Mouse (Mus musculus) limb, embryonic 11.5 days (tissue): ENCODE results near the gene Zfp385c. TPM values are rescaled to one million over a fixed set of nuclear protein-coding genes. Genes with fewer than 3 reads are reported as not detected.

Experiments
- ATAC-seq: fragments of 200-750 bp; cut with Nextera tagmentation; 2 replicates; pipeline ENCODE4 v1.8.0; 2017; ENCODE audit warnings: low read depth; ENCODE audit not compliant: insufficient number of reproducible peaks, low FRiP score, low TSS enrichment
- DNase-seq: peaks from one replicate; pipeline ENCODE4 v3.0.0-alpha.2; 2015; ENCODE audit warnings: low spot score
- H3K27ac ChIP-seq: fragments of 300-500 bp; sonication (generic); replicated peaks from 2 replicates; pipeline ENCODE4 v1.5.1; 2014; ENCODE audit warnings: low read depth, mild to moderate bottlenecking, low read length
- H3K27me3 ChIP-seq: fragments of 300-500 bp; sonication (generic); 2 replicates; pipeline ENCODE4 v1.6.1; 2014; ENCODE audit warnings: mild to moderate bottlenecking, low read length, mixed read lengths; ENCODE audit not compliant: control insufficient read depth, insufficient read depth
- H3K36me3 ChIP-seq: fragments of 300-500 bp; sonication (generic); 2 replicates; pipeline ENCODE4 v1.6.1; 2014; ENCODE audit warnings: mild to moderate bottlenecking, low read length, moderate library complexity, mixed read lengths; ENCODE audit not compliant: control insufficient read depth, insufficient read depth
- H3K4me1 ChIP-seq: fragments of 300-500 bp; sonication (generic); 2 replicates; pipeline ENCODE4 v1.6.1; 2014; ENCODE audit warnings: low read length, mixed read lengths; ENCODE audit not compliant: control insufficient read depth, insufficient read depth
- H3K4me2 ChIP-seq: fragments of 300-500 bp; sonication (generic); 2 replicates; pipeline ENCODE4 v1.6.1; 2014; ENCODE audit warnings: low read depth, mild to moderate bottlenecking, moderate library complexity; ENCODE audit not compliant: severe bottlenecking
- H3K4me3 ChIP-seq: fragments of 300-500 bp; sonication (generic); 2 replicates; pipeline ENCODE4 v1.5.1; 2014; ENCODE audit warnings: low read depth, low read length
- H3K9ac ChIP-seq: fragments of 300-500 bp; sonication (generic); 2 replicates; pipeline ENCODE4 v1.6.1; 2014; ENCODE audit warnings: mild to moderate bottlenecking, low read length
- H3K9me3 ChIP-seq: fragments of 300-500 bp; sonication (generic); 2 replicates; pipeline ENCODE4 v1.6.1; 2016; ENCODE audit warnings: low read length; ENCODE audit not compliant: control insufficient read depth
- WGBS: fragments of 180-500 bp; shearing (Covaris S2); extraction: QIAGEN DNeasy Blood & Tissue Kit; methylation state at CpG from one replicate; pipeline ENCODE4 v1.1.7; 2014; 5-methylcytosine and 5-hydroxymethylcytosine counted together
- polyA plus RNA-seq: library from polyadenylated mRNA; unstranded; fragments of >200 nt; fragmentation: Nextera tagmentation; extraction: Ambion mirVana; gene quantifications from 2 replicates; pipeline ENCODE4 v1.2.1, GENCODE M21; 2014

The Zfp385c gene
- polyA plus RNA-seq, 1 experiment from 2014 or later, result 0.19 TPM

DNA sequence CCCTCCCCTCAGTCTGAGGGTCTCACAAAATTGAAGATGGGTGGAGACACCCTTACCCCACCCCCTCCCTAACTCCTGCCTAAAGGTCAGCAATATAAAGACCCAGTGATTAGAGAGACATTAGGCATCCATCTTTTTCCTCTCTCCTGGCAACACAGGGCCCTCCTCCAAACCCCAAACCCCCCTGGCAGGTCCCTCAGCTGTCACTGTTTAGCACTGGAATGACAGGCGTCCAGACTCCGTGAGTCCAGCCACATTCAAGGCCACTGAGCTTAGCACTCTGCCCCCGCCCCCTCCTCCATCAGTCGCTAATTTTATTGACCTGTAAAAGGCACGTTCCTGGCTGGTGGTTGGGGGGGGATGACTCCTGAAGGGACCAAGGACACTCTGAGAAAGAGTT is 899 bp upstream of the Zfp385c start:
- ATAC-seq, result no peak
- H3K36me3 ChIP-seq, result no peaks in the 10 kb centered on the region
- no peak overlapping the region for H3K9ac ChIP-seq
- no peak overlapping the region for H3K27ac ChIP-seq
- H3K4me1 ChIP-seq, result no peaks in the 10 kb centered on the region; the same call in 1 of the 2 replicates
- H3K4me3 ChIP-seq, result no peak overlapping the region
- no peak overlapping the region for H3K4me2 ChIP-seq
- DNase-seq, result no peak
- H3K27me3 ChIP-seq, result peaks cover 21% of the 10 kb centered on the region
- no peaks in the 10 kb centered on the region for H3K9me3 ChIP-seq
- 8% methylated on average over 5 of the region's 5 CpGs for WGBS

DNA sequence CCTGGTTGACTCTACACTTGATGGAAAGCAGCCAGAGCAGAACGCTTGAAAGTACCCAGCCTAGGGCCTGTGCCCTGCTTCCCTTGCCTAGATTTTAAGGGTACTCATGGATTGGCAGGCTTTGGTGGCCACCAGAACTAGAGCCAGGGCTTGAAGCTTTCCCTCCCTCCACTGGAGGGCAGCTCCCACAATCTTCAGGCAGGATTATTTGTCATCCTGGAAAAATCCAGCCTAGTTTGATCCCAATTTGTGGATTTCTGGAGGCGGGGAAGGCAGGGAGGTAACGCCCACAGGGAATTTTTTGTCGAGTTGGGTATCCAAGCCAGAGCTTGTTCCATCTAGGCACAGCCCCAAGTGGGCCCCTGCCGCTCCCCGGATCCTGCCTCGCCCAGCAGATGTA is 1.9 kb downstream of the Zfp385c start:
- no peaks in the 10 kb centered on the region for H3K36me3 ChIP-seq
- H3K9ac ChIP-seq, result no peak overlapping the region
- ATAC-seq (no peak), DNase-seq (no peak)
- no peaks in the 10 kb centered on the region; the same call in 1 of the 2 replicates for H3K4me1 ChIP-seq
- WGBS, result 71% methylated on average over 7 of the region's 7 CpGs
- no peak overlapping the region for H3K4me3 ChIP-seq
- no peaks in the 10 kb centered on the region for H3K9me3 ChIP-seq
- H3K27me3 ChIP-seq, result peaks cover 21% of the 10 kb centered on the region
- H3K4me2 ChIP-seq, result no peak overlapping the region
- H3K27ac ChIP-seq, result no peak overlapping the region

DNA sequence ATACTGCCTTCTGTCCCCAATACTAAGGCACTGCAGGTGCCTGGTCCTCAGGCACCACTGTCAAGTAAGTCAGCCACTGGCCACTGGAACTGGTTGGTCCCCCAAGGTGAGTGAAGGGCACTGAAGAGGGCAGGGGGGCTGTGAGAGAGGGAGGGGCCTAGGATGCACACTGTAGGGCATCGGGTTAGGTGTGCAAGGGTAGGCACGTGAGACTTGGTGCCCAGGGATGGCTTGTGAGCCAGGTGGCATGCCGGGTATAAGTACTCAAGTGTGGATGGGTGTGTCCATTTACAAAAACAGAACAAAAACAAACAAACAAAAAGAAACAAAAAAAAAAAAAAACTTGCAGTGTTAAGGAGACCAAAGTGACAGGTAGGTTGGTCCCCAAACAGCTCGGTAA is 3.8 kb downstream of the Zfp385c start:
- WGBS, result 84% methylated on average over 4 of the region's 4 CpGs
- DNase-seq (no peak), ATAC-seq (no peak)
- Histone ChIP-seq H3K27ac (no peak overlapping the region), H3K36me3 (no peaks in the 10 kb centered on the region), H3K27me3 (peaks cover 21% of the 10 kb centered on the region), H3K9ac (no peak overlapping the region), H3K4me3 (no peak overlapping the region), H3K4me2 (no peak overlapping the region), H3K4me1 (no peaks in the 10 kb centered on the region; the same call in 1 of the 2 replicates), H3K9me3 (no peaks in the 10 kb centered on the region)

DNA sequence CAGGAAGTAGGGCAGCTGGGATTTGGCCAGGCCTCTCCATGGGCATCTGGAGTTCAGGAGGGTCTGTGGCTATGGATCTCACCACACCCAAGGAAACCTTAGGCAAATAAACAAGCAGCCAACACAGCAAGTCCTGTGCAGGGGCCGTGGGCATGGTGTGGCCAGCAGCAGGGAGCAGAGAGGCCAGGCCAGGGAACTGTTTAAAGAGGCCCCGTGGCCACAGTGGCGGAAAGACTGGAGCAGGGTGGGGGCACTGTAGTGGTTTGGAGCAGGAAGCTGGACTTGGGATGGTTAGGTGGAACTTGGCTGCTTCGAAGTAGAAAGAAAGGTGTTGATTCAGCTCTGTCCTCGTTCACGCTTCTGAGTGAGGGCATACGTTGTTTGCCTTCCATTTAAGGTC is 5.0 kb downstream of the Zfp385c start:
- Histone ChIP-seq H3K9me3 (no peaks in the 10 kb centered on the region), H3K4me2 (no peak overlapping the region), H3K4me1 (no peaks in the 10 kb centered on the region), H3K27ac (no peak overlapping the region), H3K27me3 (peaks cover 16% of the 10 kb centered on the region), H3K4me3 (no peak overlapping the region), H3K9ac (no peak overlapping the region), H3K36me3 (no peaks in the 10 kb centered on the region)
- 81% methylated on average over 7 of the region's 7 CpGs for WGBS
- ATAC-seq (no peak), DNase-seq (no peak)

DNA sequence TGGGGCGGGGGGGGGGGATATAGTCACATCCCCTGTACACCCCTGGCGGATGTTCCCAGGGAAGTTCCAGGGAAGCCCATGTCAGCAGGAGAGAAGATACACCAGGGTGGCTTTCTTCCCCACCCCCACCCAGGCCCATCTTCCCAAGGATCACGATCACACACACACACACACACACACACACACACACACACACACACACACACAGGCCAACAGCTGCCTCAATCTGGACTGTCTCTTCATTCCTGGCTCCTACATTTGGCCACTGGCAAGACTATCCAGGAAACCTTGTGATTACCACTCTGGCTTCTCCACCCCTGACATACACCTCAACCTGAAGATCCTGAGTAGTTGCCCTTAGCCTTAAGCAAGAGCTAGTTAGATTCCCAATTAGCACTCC is 6.9 kb downstream of the Zfp385c start:
- no peak for ATAC-seq
- Histone ChIP-seq H3K4me1 (no peaks in the 10 kb centered on the region), H3K4me3 (no peak overlapping the region), H3K36me3 (no peaks in the 10 kb centered on the region), H3K9me3 (no peaks in the 10 kb centered on the region), H3K27me3 (no peaks in the 10 kb centered on the region), H3K27ac (no peak overlapping the region), H3K4me2 (no peak overlapping the region), H3K9ac (no peak overlapping the region)
- no peak for DNase-seq
- WGBS, result 94% methylated on average over 2 of the region's 3 CpGs

DNA sequence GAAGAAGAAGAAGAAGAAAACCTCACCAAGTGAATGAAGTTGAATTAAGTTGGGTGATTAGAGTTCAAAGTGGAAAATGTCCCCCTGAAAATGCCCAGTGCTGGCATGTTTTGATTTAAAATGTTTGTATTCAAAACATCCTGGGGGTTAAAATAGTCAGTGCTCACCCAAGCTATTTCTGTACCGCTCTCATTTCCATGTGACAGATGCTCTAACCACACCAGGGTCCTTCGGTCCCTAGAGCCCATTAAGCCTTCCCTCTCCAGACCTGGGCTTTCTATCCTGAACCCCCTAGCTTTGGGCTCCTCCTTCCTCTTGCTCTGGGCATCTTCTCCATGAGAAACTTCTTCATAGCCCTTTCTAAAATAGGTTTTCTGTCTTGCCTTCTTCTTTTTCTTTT is 8.2 kb downstream of the Zfp385c start:
- ATAC-seq, result no peak
- DNase-seq, result no peak
- no peaks in the 10 kb centered on the region for H3K27me3 ChIP-seq
- no peak overlapping the region for H3K4me2 ChIP-seq
- no peak overlapping the region for H3K4me3 ChIP-seq
- no peak overlapping the region for H3K27ac ChIP-seq
- no peaks in the 10 kb centered on the region for H3K36me3 ChIP-seq
- no peak overlapping the region for H3K9ac ChIP-seq
- no peaks in the 10 kb centered on the region for H3K4me1 ChIP-seq
- WGBS, result 90% methylated on average over 2 of the region's 2 CpGs
- no peaks in the 10 kb centered on the region for H3K9me3 ChIP-seq

DNA sequence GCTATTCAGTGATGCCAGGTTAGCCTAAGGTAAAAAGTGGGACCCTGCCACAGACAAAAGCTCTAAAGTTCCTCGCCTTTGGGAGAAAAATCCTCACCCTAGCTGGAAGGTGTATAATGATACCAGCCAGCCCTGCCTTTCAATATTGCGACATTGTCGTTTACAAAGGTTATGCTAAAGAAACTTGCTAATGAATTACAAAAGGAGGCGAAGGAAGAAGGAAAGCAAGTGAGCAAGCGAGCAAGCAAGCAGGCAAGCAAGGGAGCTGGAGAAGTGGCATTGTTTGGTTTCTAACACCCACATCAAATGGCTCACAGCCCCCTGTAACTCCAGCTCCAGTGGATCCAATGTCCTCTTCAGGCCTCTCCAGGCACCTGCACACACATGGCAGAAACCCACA is 9.7 kb downstream of the Zfp385c start:
- no peak overlapping the region for H3K4me2 ChIP-seq
- no peaks in the 10 kb centered on the region for H3K9me3 ChIP-seq
- H3K27me3 ChIP-seq, result no peaks in the 10 kb centered on the region
- ATAC-seq (no peak), DNase-seq (no peak)
- H3K27ac ChIP-seq, result no peak overlapping the region
- H3K36me3 ChIP-seq, result no peaks in the 10 kb centered on the region
- no peak overlapping the region for H3K4me3 ChIP-seq
- H3K4me1 ChIP-seq, result no peaks in the 10 kb centered on the region
- no peak overlapping the region for H3K9ac ChIP-seq
- 70% methylated on average over 5 of the region's 5 CpGs for WGBS

DNA sequence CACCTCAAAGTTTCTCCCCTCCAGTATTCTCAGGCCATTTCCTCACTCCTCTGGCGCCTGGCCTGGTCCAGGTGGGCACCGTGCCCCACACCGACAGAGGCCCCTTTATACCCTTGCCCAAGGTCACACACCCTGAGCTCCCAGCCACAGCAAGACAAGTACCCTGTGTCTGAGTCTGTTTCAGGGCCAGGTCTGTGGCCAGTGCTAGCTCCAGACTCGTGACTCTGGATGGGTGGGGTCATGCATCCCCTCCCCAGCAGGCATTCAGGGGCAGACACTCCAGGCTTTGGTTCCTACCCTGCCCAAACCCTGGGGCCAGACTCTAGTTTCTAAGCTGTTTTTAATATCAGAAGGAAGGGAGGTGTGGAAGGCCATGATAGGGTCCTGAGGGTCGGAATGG is 10.4 kb downstream of the Zfp385c start:
- no peak overlapping the region for H3K4me3 ChIP-seq
- H3K4me1 ChIP-seq, result no peaks in the 10 kb centered on the region
- 80% methylated on average over 5 of the region's 5 CpGs for WGBS
- ATAC-seq (no peak), DNase-seq (no peak)
- H3K36me3 ChIP-seq, result no peaks in the 10 kb centered on the region
- no peak overlapping the region for H3K4me2 ChIP-seq
- H3K9me3 ChIP-seq, result no peaks in the 10 kb centered on the region
- H3K27ac ChIP-seq, result no peak overlapping the region
- no peaks in the 10 kb centered on the region for H3K27me3 ChIP-seq
- no peak overlapping the region for H3K9ac ChIP-seq

DNA sequence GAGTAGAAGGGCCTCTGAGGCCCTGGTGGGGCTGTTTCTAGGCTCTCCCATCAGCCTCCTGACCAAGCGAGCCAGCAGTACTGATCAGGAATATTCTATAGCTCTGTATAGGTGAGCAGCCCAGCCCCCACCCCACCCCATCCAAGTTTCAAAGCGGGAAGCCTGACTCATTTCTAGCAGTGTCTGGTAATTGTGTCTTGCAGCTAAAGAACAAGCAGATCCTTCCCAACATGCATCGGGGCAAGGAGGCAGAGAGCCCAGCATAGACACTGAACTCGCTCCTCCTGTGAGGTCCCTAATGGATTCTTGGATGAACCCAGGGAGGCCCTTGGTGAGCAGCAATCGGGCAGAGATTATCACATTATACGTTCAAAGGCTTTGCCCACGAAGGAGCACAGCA is 14.4 kb downstream of the Zfp385c start:
- Histone ChIP-seq H3K4me1 (0 out of 2 replicates have a peak, but pooled peaks cover 3% of the 10 kb centered on the region), H3K27me3 (no peaks in the 10 kb centered on the region), H3K9ac (no peak overlapping the region), H3K4me2 (no peak overlapping the region), H3K36me3 (no peaks in the 10 kb centered on the region), H3K4me3 (no peak overlapping the region), H3K9me3 (no peaks in the 10 kb centered on the region), H3K27ac (no peak overlapping the region)
- no peak for ATAC-seq
- DNase-seq, result no peak
- WGBS, result 60% methylated on average over 7 of the region's 7 CpGs
